Mouse (Mus musculus): ENCODE data around the gene Cers1. TPM values are rescaled to one million over a fixed set of nuclear protein-coding genes. Genes with fewer than 3 reads are reported as not detected.

The Cers1 gene
- polyA plus RNA-seq, 1 experiment, result 0.23 TPM

DNA sequence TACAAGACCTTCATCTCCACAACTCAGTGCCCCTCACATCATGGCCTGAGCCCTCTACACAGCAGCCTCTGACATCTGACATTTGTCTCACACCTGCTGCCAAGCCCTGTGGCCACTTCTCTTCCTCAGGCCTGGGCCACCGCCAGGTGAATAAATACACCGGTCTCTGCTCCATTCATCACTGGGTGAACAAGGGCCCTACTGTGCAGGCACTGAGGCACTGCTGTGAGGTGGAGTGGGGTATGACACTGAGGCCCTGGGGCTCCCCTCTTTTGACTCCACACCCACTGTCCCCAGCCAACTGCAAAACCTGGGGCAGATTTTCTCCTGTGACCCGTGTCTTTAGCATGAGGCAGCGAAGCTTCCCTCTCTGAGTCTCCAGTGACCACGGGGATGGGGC is 51.0 kb downstream of the Cers1 start:
- no peak overlapping the region for H3K4me3 ChIP-seq (ENCODE audit: insufficient read depth, poor library complexity, severe bottlenecking)
- no peaks in the 10 kb centered on the region for H3K27me3 ChIP-seq (ENCODE audit: control insufficient read depth, insufficient read depth, insufficient read length)
- TF ChIP-seq CEBPB (IDR thresholded peaks at IDR 0.05; ENCODE audit: low read depth) (no peak), MYOG (IDR thresholded peaks at IDR 0.05; ENCODE audit: control insufficient read depth, extremely low read depth, insufficient read length) (no peak), MYOD1 (IDR thresholded peaks at IDR 0.05; ENCODE audit: control insufficient read depth, insufficient read length, low read depth) (no peak), USF1 (IDR thresholded peaks at IDR 0.05; ENCODE audit: low read depth) (no peak), CTCF (IDR thresholded peaks at IDR 0.05; ENCODE audit: control insufficient read depth, insufficient read depth, insufficient read length) (no peak), MAX (IDR thresholded peaks at IDR 0.05) (no peak), FOSL1 (IDR thresholded peaks at IDR 0.05; ENCODE audit: insufficient read depth, low read length, poor library complexity, severe bottlenecking) (no peak)
- H3K79me2 ChIP-seq (ENCODE audit: control insufficient read depth, insufficient read depth), result no peaks in the 10 kb centered on the region
- H3K79me3 ChIP-seq (ENCODE audit: low read depth), result no peaks in the 10 kb centered on the region
- no peak overlapping the region for H3ac ChIP-seq (ENCODE audit: control insufficient read depth, insufficient read length, low read depth)
- no peaks in the 10 kb centered on the region for H3K36me3 ChIP-seq (ENCODE audit: control insufficient read depth, insufficient read depth)

DNA sequence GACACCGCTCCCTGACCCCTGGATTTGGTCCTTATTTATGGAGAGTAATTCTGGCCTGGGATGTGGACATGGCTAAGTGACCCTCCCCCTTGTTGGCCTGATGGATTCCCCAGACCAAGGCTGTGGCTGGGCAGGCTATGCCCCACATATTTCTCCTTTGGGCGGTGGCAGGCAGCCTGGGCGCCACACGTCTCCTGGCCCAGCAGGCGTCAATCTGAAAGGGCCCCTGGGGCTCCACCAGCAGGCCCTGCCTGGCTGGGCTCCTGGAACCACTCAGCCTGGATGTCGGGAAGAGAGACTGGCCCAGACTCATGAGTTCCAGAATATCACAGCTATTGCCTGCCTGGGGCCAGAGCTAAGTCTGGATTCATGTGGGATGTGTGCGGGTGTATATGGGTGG is 54.9 kb downstream of the Cers1 start:
- Histone ChIP-seq H3K27me3 (ENCODE audit: control insufficient read depth, insufficient read depth, insufficient read length) (peaks cover 22% of the 10 kb centered on the region), H3K4me3 (ENCODE audit: insufficient read depth, poor library complexity, severe bottlenecking) (no peak overlapping the region), H3ac (ENCODE audit: control insufficient read depth, insufficient read length, low read depth) (no peak overlapping the region), H3K79me2 (ENCODE audit: control insufficient read depth, insufficient read depth) (no peaks in the 10 kb centered on the region), H3K79me3 (ENCODE audit: low read depth) (no peaks in the 10 kb centered on the region), H3K36me3 (ENCODE audit: control insufficient read depth, insufficient read depth) (no peaks in the 10 kb centered on the region)
- TF ChIP-seq USF1 (IDR thresholded peaks at IDR 0.05; ENCODE audit: low read depth), result no peak
- TF ChIP-seq CEBPB (IDR thresholded peaks at IDR 0.05; ENCODE audit: low read depth), result no peak
- TF ChIP-seq MAX (IDR thresholded peaks at IDR 0.05), result no peak

DNA sequence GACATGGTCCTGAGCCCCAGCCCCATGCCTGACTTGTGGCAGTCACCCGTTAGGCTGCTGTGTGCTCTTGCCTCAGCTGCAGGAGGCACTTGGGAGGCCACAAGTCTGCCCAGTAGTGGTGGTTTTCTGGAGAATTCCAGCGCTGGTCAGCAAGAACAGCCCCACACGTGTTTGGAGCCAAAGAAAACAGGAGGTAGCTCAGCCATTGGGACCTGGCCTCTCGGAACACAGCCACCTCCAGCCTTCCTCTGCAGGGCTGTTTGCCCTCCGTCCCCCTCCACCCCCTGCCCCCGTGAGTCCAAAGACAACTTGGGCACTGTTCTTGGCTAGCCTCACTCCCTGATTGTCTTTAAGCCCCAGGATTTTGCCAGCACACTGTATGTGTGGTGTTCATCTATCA is 56.4 kb downstream of the Cers1 start:
- Histone ChIP-seq H3K27me3 (ENCODE audit: control insufficient read depth, insufficient read depth, insufficient read length) (peaks cover 31% of the 10 kb centered on the region), H3K79me3 (ENCODE audit: low read depth) (no peaks in the 10 kb centered on the region), H3K79me2 (ENCODE audit: control insufficient read depth, insufficient read depth) (no peaks in the 10 kb centered on the region), H3ac (ENCODE audit: control insufficient read depth, insufficient read length, low read depth) (no peak overlapping the region), H3K4me3 (ENCODE audit: insufficient read depth, poor library complexity, severe bottlenecking) (no peak overlapping the region), H3K36me3 (ENCODE audit: control insufficient read depth, insufficient read depth) (no peaks in the 10 kb centered on the region)
- no peak for TF ChIP-seq MYOG (IDR thresholded peaks at IDR 0.05; ENCODE audit: control insufficient read depth, extremely low read depth, insufficient read length)
- no peak for TF ChIP-seq CEBPB (IDR thresholded peaks at IDR 0.05; ENCODE audit: low read depth)
- TF ChIP-seq CTCF (IDR thresholded peaks at IDR 0.05; ENCODE audit: control insufficient read depth, insufficient read depth, insufficient read length), result no peak
- TF ChIP-seq USF1 (IDR thresholded peaks at IDR 0.05; ENCODE audit: low read depth), result no peak
- no peak for TF ChIP-seq MYOD1 (IDR thresholded peaks at IDR 0.05; ENCODE audit: control insufficient read depth, insufficient read length, low read depth)
- no peak for TF ChIP-seq MAX (IDR thresholded peaks at IDR 0.05)
- no peak for TF ChIP-seq FOSL1 (IDR thresholded peaks at IDR 0.05; ENCODE audit: insufficient read depth, low read length, poor library complexity, severe bottlenecking)

DNA sequence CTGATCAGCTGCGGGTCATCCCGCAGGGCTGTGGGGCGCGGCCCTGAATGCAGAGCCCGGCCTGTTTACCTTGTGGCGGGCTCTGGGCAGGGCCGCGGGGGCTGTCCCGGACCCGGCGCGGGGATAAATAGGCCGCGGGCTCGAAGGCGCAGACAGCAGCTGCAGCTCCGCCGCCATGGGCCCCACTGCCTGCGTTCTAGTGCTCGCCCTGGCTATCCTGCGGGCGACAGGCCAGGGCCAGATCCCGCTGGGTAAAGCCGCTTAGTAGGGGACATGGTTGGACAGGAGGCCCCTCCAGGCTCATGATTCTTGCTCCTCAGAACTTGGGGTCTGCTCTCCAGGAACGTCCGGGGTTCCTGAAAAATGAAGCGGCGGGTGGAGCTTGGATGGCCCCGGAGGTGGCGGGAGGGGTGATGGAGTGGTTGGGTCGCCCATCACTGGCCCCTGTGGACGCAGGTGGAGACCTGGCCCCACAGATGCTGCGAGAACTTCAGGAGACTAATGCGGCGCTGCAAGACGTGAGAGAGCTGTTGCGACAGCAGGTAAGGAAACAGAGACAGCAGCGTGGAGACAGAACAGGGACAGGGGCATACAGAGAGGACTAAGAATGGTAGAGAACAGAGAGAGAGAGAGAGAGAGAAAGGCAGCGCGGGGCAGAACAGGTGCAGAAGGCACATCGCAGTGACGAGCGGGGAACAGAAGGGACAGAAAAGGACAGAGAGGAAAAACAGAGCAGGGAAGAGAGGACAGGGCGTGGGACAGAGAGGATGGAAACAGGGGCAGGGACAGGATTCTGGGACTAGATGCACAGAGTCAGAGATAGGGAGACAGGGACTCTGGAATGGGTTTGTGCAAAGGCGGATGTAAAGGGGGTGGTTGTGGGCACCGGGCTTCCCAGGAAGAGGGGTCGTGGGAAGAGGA is 58.1 kb downstream of the Cers1 start, which contains the start of gene Comp:
Comp (plus strand) TSS at position 162 of the 921 bp plus-strand sequence.
- Histone ChIP-seq H3K79me2 (ENCODE audit: control insufficient read depth, insufficient read depth) (no peaks in the 10 kb centered on the region), H3K4me3 (ENCODE audit: insufficient read depth, poor library complexity, severe bottlenecking) (no peak within 1 kb of the TSS), H3ac (ENCODE audit: control insufficient read depth, insufficient read length, low read depth) (peak within 1 kb of the TSS; percentile 75), H3K79me3 (ENCODE audit: low read depth) (no peaks in the 10 kb centered on the region), H3K27me3 (ENCODE audit: control insufficient read depth, insufficient read depth, insufficient read length) (peaks cover 31% of the 10 kb centered on the region), H3K36me3 (ENCODE audit: control insufficient read depth, insufficient read depth) (no peaks in the 10 kb centered on the region)
- TF ChIP-seq MYOG (IDR thresholded peaks at IDR 0.05; ENCODE audit: control insufficient read depth, extremely low read depth, insufficient read length) (no peak), CTCF (IDR thresholded peaks at IDR 0.05; ENCODE audit: control insufficient read depth, insufficient read depth, insufficient read length) (no peak), MAX (IDR thresholded peaks at IDR 0.05) (no peak), MYOD1 (IDR thresholded peaks at IDR 0.05; ENCODE audit: control insufficient read depth, insufficient read length, low read depth) (no peak), USF1 (IDR thresholded peaks at IDR 0.05; ENCODE audit: low read depth) (no peak), FOSL1 (IDR thresholded peaks at IDR 0.05; ENCODE audit: insufficient read depth, low read length, poor library complexity, severe bottlenecking) (no peak), CEBPB (IDR thresholded peaks at IDR 0.05; ENCODE audit: low read depth) (no peak)

DNA sequence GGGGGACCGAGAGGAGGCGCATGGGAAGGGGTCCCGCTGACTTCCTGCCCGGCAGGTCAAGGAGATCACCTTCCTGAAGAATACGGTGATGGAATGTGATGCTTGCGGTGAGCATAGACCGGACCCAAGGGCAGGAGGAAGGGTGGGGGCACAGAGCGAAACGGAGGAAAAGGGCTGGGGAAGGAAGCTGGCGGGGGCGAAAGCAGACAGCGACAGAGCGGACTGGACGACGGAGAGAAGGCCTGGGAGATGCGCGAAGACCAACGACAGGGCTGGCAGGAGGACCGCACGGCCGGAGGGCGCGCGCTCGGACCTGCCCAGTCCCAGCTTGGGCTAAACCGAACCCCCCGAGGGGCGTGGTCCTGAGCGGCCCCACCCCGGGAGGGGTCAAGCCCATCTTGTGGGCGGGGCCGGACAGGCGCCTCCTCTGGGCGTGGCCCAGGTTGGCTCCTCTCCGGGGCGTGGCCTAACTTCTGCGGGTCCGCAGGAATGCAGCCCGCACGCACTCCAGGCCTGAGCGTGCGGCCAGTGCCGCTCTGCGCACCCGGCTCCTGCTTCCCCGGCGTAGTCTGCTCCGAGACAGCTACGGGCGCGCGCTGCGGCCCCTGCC is 58.8 kb downstream of the Cers1 start:
- Histone ChIP-seq H3K79me3 (ENCODE audit: low read depth) (no peaks in the 10 kb centered on the region), H3K27me3 (ENCODE audit: control insufficient read depth, insufficient read depth, insufficient read length) (peaks cover 31% of the 10 kb centered on the region)
- no peak for TF ChIP-seq CEBPB (IDR thresholded peaks at IDR 0.05; ENCODE audit: low read depth)
- no peak for TF ChIP-seq CTCF (IDR thresholded peaks at IDR 0.05; ENCODE audit: control insufficient read depth, insufficient read depth, insufficient read length)
- no peak for TF ChIP-seq USF1 (IDR thresholded peaks at IDR 0.05; ENCODE audit: low read depth)
- TF ChIP-seq MYOD1 (IDR thresholded peaks at IDR 0.05; ENCODE audit: control insufficient read depth, insufficient read length, low read depth), result no peak

More for the DNA sequence above, 58.8 kb downstream of the Cers1 start:
- Histone ChIP-seq H3ac (ENCODE audit: control insufficient read depth, insufficient read length, low read depth) (peak overlapping the region; percentile 75), H3K79me2 (ENCODE audit: control insufficient read depth, insufficient read depth) (no peaks in the 10 kb centered on the region), H3K4me3 (ENCODE audit: insufficient read depth, poor library complexity, severe bottlenecking) (no peak overlapping the region), H3K36me3 (ENCODE audit: control insufficient read depth, insufficient read depth) (no peaks in the 10 kb centered on the region)
